Mouse (Mus musculus) erythroblast, embryonic 14.5 days (primary cell): ENCODE results near the gene BC067074.

ENCODE experiments used
- GATA1 ChIP-seq: IDR thresholded peaks from 2 replicates; pipeline ENCODE4 v1.6.1; 2012; ENCODE audit warnings: low read length, inconsistent platforms, mixed read lengths
- TAL1 ChIP-seq: IDR thresholded peaks from 3 replicates; pipeline ENCODE4 v1.6.1; 2012; ENCODE audit warnings: low read length, inconsistent platforms, mixed read lengths

DNA sequence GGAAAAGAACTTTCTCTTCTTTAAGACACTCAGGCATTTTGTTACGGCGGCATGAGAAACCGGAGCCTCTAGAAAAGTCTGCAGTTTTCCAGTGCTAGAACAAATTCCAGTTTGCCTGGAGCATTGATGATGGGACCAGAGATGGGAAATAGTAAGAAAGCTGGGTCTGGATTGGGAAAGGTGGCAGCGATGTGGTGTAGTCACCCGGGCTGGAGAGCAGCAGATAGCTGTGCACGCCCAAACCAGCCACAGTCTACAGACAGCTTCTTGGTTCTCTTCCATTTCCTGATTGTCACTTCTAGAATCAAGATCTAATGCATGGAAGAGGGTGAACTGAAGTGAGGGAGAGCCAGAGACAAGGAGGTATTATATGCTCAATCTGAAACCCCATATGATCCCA lies 100.4 kb downstream of the BC067074 start:
- no peak for TF ChIP-seq GATA1
- TF ChIP-seq TAL1 = no peak
